Mouse (Mus musculus) adrenal gland, postnatal 25 days (tissue): Measurements from ENCODE around the gene Baz1a. TPM values are rescaled to one million over a fixed set of nuclear protein-coding genes. Genes with fewer than 3 reads are reported as not detected.

Experiments
- DNase-seq: peaks from one replicate; pipeline ENCODE4 v3.0.0; 2021; ENCODE audit warnings: mixed read lengths
- long read RNA-seq: library from polyadenylated mRNA; stranded (forward); transcript quantifications from one replicate; pipeline ENCODE4 v2.0.0, GENCODE M21; 2021
- total RNA-seq: library from RNA; stranded (reverse); gene quantifications from 2 replicates; pipeline ENCODE4 v1.2.3, GENCODE M21; 2021

Gene Baz1a
- 23.6 and 28.0 TPM in 2 replicates for total RNA-seq
- long read RNA-seq, full-length matches to known transcripts = 1 of 6 reads
- long read RNA-seq, partial matches to known transcripts = 3 of 6 reads
- long read RNA-seq, other reads (novel, unspliced or antisense) = 2 of 6 reads

DNA sequence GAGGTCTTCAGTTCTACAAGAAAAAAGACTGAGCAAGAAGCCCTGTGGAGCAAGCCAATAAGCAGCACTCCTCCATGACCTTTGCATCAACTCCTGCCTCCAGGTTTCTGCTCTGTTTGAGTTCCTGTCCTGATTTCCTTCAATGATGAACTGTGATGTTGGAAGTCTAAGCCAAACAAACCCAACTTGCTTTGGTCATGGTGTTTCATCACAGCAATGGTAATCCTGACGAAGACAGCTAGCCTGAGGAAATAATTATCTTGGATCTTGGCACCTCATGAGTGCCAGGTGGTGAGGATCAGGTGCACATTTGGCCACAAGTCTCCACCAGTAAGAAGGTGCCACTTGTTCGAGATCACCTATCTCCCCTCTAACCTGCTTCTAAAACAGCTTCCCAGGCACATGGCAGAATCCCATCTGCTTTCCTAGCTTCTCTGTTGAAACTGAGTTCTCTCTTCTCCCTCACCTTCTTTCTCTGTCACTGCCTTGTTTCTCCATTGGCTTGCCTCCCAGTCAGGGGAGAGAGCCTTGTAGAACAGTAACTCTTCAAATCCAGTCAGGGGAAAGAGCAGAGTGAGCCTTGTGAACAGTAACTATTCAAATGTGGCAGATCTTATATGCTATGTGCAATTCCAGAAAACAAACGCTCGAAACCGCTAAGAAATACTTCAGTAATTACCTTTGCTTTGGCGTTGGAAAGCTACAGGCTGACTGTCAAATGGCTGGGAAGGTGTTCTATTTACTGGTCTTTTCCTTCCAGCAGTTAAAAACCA is at the start of gene Baz1a:
Gene Baz1a (minus strand): TSS at position 723 of the 773 bp plus-strand sequence.
- no peak for DNase-seq

DNA sequence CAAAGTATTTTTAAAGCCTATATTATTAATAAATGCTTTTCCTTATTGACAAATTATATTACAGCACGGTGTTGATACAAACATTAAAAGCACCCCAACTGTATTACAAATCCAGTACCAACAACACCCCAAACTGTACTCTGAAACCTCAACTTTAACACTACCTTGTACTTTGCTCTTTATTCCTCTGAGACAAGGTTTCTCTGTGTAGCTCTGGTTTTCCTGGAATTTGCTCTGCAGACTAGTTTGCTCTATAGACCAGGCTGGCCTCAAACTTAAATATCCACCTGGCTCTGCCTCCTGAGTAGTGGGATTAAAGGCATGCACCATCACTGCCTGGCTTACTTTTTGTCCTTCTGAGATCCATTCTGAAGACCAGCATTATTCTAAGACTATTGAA is 48.0 kb upstream of the Baz1a start:
- no peak for DNase-seq

GRCm38 (mm10) chr12:55061006-55061405 is 46.9 kb upstream of the Baz1a start:
- no peak for DNase-seq

GRCm38 (mm10) chr12:55060212-55060898 is 46.2 kb upstream of the Baz1a start:
- DNase-seq = no peak

DNA sequence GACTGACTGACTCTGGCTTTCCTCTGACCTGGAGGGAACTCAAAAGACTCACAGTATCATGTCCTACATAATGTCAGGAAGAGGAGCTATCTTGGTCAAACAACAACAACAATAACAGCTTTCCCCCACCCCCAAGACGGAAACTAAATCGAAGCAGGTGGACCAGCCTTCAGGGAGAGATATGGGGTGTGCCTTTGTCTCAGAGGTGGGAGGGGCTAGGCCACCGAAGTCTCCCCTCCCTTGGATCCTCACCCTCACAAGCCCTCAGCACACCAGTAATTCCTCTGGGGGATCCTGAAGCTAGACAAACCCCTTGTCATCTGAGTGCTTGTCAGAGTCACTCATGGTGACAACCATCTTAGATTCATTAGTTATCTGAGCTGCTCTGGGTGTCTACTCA is 45.7 kb upstream of the Baz1a start:
- no peak for DNase-seq

DNA sequence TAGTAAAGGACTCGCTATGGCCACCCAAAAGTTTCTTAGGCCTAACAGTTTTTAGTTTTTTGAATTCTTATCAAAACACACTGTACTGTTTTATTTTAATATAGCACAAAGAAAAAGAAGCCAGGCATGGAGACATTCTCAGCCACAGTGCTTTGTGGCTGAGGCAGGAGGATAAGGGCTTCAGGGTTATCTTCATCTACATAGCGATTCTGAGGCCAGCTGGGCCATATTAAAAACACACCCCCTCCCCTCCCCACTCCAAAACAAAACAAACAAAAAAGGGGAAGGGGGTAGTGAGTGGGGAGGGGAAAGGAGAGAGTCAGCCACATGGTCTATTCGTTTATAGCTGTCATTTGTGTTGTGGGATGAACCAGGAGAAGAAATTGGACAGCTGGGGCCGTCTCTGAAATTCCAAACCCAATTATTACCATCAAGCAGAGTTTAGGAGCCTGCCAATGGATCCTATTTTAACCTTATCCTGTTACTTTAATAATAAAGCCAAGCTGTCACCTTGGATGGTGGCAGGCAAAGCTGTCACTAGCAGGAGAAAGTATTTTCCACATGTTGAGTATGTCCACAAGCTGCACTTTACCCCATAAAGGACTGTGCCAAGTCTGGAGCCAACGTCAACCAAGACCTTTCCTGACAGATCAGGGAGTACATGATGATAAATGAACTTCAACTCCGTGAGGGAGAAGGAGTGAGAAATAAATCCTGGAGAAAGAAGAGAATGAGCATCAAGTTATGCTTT is 44.9 kb upstream of the Baz1a start:
- peak; percentile 8 for DNase-seq

GRCm38 (mm10) chr12:55056703-55057102 is 42.6 kb upstream of the Baz1a start:
- DNase-seq = no peak

GRCm38 (mm10) chr12:55054551-55055241 is 40.5 kb upstream of the Baz1a start:
- no peak for DNase-seq

DNA sequence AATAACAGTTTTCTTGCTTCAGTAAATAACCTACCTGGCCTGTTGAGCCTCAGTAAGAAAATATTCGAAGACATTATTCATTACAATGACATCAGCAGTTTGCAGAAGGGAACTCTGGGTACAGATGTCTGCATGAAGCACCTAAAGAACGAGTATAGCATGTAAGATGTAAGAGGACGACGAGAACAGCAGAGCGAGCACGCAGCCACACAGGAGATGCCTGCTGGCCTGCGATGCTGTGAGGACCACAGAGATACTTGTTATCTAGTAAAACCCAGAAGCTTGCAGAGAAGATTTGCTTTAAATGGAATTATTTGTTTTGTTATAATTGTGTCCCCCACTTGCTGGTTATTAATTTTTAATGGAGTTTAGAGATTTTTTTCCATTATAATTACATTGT is 39.1 kb upstream of the Baz1a start:
- no peak for DNase-seq

DNA sequence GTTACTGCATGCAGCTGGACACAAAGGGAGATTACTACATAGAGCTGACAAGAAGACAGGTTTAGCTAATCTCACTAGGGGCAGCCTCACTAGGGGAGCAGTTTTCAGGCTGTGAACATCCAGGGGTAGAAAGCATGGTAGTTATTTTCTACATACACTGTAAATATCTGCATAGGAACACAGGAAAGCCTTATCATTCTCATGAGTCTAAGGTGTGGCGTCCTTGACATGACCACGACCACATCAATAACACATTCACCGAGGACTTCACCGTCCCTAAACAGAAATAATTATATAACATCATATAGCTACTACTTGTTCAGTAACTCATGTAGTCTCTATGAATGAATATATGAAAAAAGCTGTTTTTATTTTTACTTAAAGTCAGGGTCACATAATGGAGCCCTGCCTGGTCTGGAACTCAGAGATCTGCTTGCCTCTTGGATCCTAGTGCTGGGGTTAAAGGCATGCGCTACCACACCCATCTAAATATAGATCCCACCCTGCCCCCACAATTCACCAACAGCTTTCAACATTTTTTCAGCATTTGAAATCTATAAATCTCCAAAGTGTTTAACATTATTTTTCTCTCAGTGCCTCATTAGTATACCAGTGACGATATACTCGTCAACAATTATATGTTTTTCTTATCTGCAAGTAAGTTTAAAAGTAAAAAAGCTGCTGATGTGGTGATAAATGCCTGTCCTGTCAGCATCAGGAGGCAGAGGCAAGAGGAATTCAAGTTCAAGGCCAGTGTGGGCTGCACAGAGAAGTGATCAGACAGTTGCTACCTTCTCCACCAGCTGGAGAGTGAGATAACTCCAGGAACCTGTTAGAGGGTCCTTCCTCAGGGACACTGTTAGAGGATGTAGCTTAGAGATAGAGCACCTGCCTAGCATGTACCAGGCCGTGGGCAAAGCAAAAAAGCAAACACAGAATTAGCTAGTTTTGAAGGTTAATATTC is 37.3 kb upstream of the Baz1a start:
- DNase-seq = no peak

DNA sequence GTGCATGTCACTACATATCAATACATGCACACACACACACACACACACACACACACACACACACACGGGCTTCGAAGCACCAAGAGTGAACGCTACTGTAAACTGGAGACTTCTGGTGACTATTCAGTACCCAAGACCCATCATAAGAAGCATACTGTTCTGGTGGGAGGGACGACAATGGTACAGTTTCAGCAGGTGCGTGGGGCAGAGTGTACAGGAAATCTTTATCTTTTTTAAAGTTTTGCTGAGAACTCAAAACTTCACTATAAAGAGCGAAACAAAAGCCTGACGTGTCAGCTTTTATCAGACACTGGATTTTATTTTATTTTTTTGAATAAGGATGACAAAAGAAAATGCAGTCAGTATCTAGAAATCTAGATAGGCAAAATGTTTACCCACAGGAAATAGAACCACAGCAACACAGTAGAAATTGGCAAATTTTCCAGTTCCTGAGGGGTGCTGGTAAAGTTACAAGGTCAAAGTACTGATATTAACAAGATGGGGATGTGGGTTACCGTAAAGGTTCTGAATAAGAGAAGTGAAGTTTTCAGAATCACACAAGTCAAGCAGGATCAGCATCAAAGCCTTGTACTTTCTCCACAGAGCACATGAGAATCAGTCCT is 35.7 kb upstream of the Baz1a start:
- DNase-seq = no peak

DNA sequence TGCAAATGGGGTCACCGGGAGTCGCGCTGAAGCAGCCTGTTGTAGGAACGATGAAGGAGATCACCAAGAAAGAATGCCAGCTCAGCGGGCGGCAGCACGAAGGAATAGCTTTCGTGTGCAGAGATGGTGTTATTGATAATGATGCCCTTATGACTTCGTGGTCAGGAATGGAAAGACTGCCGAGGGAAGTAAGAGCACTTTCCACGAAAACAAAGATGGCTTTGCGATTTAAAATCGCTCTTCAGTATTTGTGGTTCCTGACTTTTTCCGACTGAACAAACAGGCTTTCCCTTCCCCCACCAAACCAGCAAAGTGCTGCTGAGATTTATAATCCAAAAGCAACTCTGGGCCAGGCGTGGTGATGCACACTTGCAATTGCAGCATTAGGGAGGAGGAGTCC is 26.9 kb upstream of the Baz1a start:
- DNase-seq = no peak

DNA sequence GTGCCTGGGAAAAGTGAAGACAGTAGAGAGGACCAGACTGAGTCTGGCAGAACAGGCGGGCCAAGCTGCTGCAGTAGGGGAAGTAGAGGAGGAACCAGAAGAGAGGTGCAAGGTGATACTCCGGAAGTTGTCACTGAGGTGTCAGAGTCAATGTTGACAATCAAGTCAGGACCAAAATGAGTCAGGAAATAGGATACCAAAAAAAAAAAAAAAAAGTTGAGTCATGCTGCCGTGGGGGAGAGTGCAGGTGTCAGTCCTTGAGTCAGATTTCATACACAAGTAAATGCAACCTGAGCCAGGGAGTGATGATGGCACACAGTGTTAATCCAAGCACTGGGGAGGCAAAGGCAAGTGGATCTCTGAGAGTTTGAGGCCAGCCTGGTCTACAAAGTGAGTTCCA is 12.9 kb upstream of the Baz1a start:
- DNase-seq = no peak

DNA sequence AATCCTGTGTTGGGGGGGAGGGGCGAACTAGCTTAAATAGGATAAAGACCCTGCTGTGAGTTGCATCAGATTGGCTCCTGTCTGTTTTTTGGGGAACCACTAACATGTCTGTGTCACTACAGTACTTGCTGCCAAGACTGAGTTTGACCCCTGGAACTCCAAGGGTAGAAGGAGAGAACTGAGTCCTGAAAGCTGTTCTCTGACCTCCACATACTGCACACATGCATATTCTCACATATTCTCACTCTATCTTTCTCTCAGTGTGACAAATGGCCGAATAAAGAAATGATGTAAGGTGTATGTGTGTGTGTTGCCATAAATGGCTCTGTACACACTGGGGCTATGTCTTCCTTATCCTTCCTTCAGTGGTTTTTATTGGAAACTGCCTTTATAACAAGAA is 9.1 kb upstream of the Baz1a start:
- no peak for DNase-seq

- DNase-seq = no peak
Observed at GRCm38 (mm10) chr12:55019421-55019877, 5.3 kb upstream of the Baz1a start.

DNA sequence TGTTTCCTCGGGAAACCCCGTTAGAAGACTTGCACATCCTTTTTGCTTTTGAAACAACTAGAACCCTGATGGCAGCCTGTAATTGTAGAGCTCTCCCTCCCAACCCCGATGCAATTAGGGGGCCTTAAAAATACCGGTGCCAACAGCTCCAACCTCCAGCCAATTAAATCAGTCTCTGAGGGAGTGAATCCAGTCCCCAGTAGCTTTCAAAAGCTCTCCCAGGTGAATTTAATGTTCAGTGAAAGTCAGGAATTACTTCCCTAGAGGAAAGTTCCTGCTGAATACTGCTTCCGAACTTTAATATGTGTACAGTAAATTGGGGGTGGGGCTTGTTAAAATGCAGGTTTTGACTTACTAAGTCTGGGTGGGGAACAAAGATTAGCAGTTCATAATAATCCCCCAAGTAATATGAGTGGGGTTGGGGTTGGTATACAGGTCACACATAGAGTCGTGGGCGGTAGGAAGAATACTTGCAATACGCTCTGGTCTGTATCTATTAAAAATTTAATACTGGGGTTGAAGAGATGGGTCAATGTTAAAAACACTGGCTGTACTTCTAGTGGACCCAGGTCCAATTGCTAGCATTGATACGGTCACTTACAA is 3.1 kb upstream of the Baz1a start:
- DNase-seq = no peak

GRCm38 (mm10) chr12:55016339-55017118 is 2.4 kb upstream of the Baz1a start:
- no peak for DNase-seq

DNA sequence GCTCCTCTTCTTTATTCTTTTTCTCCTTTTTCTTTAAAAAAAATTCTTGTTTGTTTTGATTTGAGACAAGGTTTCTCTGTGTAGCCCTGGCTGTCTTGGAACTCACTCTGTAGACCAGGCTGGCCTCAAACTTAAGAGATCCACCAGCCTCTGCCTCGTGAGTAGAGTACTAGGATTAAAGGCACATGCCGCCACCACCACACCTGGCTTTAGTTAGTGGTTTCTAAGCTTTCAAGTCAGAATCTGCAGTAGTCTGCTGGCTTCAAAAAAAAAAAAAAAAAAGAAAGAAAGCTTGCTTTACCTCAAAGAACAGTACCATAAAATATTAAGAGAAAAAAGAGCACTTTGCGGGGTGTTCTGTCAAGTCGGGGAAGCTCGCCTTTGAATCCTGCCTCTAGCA is 1.3 kb upstream of the Baz1a start:
- no peak for DNase-seq

DNA sequence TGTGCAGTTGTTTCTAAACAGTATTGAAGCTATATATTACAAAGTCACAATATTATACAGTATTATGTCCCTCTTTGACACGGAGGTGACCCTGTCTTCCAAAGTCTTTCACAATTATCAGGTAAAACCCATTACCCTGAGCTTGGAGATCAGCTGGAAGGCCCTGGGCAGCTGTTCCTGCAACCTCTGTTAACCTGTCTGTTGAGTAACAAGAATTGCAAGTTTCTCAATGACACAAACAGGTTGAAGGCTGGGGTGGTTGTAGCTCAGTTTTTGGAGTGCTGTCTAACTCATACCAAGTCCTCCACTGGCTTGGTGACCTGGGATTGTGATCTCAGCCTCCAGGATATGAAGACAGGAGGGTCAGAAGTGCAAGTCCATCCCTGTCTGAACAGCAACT is 1.1 kb downstream of the Baz1a start:
- no peak for DNase-seq
